Mouse (Mus musculus) layer of hippocampus, adult 11-12 months (tissue): Measurements from ENCODE around the gene Cnot8.

Experiments used
- DNase-seq: peaks from one replicate; pipeline ENCODE4 v3.0.0; 2022; ENCODE audit warnings: low spot score

Cnot8 gene

GRCm38 (mm10) chr11:58104351-58104791 is 418 bp downstream of the Cnot8 start:
- DNase-seq: peak; percentile 48

GRCm38 (mm10) chr11:58107009-58107408 is 3.1 kb downstream of the Cnot8 start:
- DNase-seq: no peak

- no peak for DNase-seq
Observed at GRCm38 (mm10) chr11:58107664-58108337, 3.8 kb downstream of the Cnot8 start.

- DNase-seq: no peak
Observed at GRCm38 (mm10) chr11:58116560-58116959, 12.6 kb downstream of the Cnot8 start.

GRCm38 (mm10) chr11:58117044-58117652 is 13.2 kb downstream of the Cnot8 start:
- no peak for DNase-seq

GRCm38 (mm10) chr11:58120655-58121054 is 16.7 kb downstream of the Cnot8 start:
- no peak for DNase-seq

GRCm38 (mm10) chr11:58121351-58121750 is 17.4 kb downstream of the Cnot8 start:
- DNase-seq: no peak

GRCm38 (mm10) chr11:58123711-58124110 is 19.8 kb downstream of the Cnot8 start:
- no peak for DNase-seq

- DNase-seq: no peak
Observed at GRCm38 (mm10) chr11:58125021-58125420, 21.1 kb downstream of the Cnot8 start.

GRCm38 (mm10) chr11:58126397-58127160 is 22.6 kb downstream of the Cnot8 start:
- peak; percentile 53 for DNase-seq

- DNase-seq: no peak
Observed at GRCm38 (mm10) chr11:58127544-58127943, 23.6 kb downstream of the Cnot8 start.

GRCm38 (mm10) chr11:58129302-58129843 is 25.4 kb downstream of the Cnot8 start:
- DNase-seq: no peak

GRCm38 (mm10) chr11:58132026-58132425 is 28.1 kb downstream of the Cnot8 start:
- no peak for DNase-seq

- DNase-seq: no peak
Observed at GRCm38 (mm10) chr11:58134869-58135268, 30.9 kb downstream of the Cnot8 start.

- no peak for DNase-seq
Observed at GRCm38 (mm10) chr11:58135296-58135695, 31.3 kb downstream of the Cnot8 start.

- no peak for DNase-seq
Observed at GRCm38 (mm10) chr11:58136677-58137076, 32.7 kb downstream of the Cnot8 start.

GRCm38 (mm10) chr11:58138821-58139220 is 34.9 kb downstream of the Cnot8 start:
- DNase-seq: no peak

GRCm38 (mm10) chr11:58139466-58139865 is 35.5 kb downstream of the Cnot8 start:
- no peak for DNase-seq

GRCm38 (mm10) chr11:58143704-58144426 is 39.9 kb downstream of the Cnot8 start:
- DNase-seq: peak; percentile 51

- no peak for DNase-seq
Observed at GRCm38 (mm10) chr11:58146241-58146640, 42.3 kb downstream of the Cnot8 start.

- no peak for DNase-seq
Observed at GRCm38 (mm10) chr11:58155458-58155857, 51.5 kb downstream of the Cnot8 start.

GRCm38 (mm10) chr11:58156871-58157270 is 52.9 kb downstream of the Cnot8 start:
- no peak for DNase-seq
